Mouse (Mus musculus) urinary bladder, postnatal 25 days (tissue): Measurements from ENCODE around the gene Gm5737.

Experiments
- DNase-seq: peaks from one replicate; pipeline ENCODE4 v3.0.0; 2022; ENCODE audit warnings: low spot score

The Gm5737 gene

GRCm38 (mm10) chr7:120878271-120878670 is 66.1 kb downstream of the Gm5737 start:
- DNase-seq, result no peak

GRCm38 (mm10) chr7:120879972-120880371 is 67.8 kb downstream of the Gm5737 start:
- no peak for DNase-seq

GRCm38 (mm10) chr7:120880770-120881169 is 68.6 kb downstream of the Gm5737 start:
- no peak for DNase-seq
